Mouse (Mus musculus) brain, embryonic 14.5 days (tissue): ENCODE results near the gene Csnk1d. TPM values are rescaled to one million over a fixed set of nuclear protein-coding genes. Genes with fewer than 3 reads are reported as not detected.

Experiments used
- DNase-seq: peaks from one replicate; pipeline ENCODE4 v3.0.0-alpha.2; 2011; ENCODE audit warnings: low read depth
- CTCF ChIP-seq: fragments of 200-500 bp; IDR thresholded peaks from 2 replicates; pipeline ENCODE4 v1.5.1; 2012; ENCODE audit warnings: inconsistent platforms, mild to moderate bottlenecking, moderate library complexity, borderline replicate concordance; ENCODE audit not compliant: insufficient read depth, insufficient read length; ENCODE audit errors: extremely low read depth
- POLR2A ChIP-seq: fragments of 200-500 bp; IDR thresholded peaks from 2 replicates; pipeline ENCODE4 v1.6.1; 2012; ENCODE audit warnings: mild to moderate bottlenecking, inconsistent platforms, borderline replicate concordance; ENCODE audit not compliant: poor library complexity, insufficient read depth, insufficient read length, severe bottlenecking; ENCODE audit errors: extremely low read depth
- polyA plus RNA-seq: library from polyadenylated mRNA; depleted of rRNA; stranded (reverse); fragments of >200 nt; gene quantifications from 2 replicates; pipeline ENCODE4 v1.2.3, GENCODE M21; 2012

Gene Csnk1d
- polyA plus RNA-seq, 1 experiment, result 202 TPM

DNA sequence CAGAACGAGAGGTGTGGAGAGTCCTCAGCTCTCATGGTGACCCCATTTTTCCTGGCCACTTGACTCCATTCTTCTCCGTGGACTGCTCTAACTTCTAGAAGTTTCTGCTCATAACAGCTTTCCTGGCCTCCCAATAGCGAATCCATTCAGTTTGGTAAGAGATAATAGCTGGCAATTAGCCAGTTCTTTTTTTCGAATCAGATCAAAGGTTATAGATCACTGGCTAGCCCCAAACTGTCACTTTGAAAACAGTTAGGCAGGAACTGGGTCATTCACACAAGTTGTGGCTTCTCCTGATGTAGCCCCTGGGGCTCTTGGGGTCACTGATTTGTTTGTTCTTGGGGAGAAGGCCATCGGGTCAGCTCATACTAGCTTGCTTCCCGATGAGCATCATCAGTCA, 3.6 kb upstream of the Csnk1d start:
- DNase-seq, result no peak
- TF ChIP-seq CTCF (no peak), POLR2A (no peak)

DNA sequence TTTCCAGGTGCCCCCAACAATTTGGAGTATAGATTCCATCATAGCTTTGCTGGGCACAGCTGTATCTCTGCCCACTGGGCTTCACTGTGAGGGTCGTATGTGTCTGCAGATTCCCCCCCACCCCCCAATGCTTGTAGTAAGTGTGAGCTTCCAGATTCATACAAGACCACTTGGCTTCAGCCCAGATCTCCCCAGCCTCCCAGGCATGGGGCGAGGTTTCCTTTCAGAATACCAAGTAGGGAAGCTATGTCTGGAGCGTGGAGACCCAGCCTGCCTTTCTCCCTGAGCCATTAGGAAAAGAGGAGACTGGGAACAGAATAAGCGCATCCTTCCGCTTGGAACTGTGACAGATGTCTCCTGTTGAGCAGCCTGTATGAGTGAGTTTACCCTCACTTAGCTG, 2.5 kb upstream of the Csnk1d start:
- TF ChIP-seq POLR2A, result no peak
- peak; percentile 60 for DNase-seq

DNA sequence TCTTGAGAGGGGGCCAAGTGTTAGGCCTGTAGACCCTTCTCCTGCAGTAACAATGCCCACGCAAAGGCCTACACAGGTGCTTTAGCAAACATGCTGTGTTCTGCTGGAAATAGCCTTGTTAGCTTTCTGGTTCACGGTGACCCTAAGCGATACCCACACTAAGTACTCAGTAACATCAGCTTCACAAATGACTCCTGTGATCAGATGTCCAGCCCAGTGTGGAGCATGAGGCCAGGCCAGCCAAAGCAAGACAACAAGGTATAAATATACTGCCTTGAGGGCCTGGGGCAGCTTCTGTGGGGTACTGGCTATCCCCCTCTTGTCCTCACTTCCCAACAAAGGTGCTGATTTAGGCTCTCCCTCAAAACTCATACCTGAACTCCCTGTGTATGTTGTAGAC, 1.9 kb upstream of the Csnk1d start:
- no peak for DNase-seq
- no peak for TF ChIP-seq CTCF

DNA sequence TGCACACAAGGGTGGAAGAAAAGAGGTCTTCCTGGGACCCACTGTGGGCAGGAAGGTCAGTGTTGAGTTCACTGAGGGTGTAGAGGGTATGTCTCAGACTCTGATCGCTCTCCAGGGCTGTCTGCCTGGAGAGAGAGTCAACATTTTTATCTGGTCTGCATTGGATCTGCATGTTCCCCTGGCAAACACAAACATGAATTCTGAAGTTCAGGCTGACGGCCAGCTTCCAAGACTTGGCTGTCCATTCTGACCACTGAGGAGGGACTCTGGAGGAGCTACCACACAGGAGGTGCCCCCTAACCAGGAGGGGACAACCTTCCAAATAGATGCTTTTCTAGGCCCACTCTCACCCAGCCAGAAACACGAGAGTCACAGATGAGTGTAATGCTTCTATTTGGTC, 661 bp upstream of the Csnk1d start:
- TF ChIP-seq POLR2A (no peak), CTCF (no peak)
- no peak for DNase-seq

DNA sequence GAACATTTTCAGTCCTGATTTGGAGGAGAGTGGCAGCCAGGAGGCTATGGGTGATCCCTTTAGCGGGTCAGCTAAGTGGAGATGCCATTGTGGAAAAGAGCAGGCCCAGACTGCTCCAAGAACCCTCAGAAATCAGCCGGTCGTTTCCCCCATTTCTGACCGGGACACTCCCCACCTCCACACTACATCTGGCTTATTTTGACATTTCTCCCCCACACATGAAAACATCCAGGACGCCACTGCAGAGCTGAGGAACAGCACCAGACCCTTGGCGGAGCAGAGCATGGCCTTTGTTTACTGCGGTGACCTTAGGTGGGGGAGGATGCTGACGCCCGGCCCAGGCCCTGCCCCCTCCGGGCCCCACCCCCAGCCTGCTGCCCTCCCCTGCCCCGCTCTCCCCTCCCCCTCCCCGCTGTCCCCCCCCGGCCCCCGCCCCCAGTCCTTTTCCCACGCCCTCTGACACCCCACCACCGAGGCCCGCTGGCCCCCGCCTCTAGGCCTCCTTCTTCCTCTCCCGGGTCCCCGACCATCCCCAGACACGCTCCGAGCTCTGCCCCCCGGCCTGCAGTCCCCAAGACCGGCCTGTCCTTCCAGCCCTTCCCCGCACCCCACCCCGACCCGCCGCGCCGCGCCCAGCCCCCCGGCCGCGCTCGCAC, 876 bp downstream of the Csnk1d start:
- TF ChIP-seq POLR2A (no peak), CTCF (no peak)
- peak; percentile 42 for DNase-seq

DNA sequence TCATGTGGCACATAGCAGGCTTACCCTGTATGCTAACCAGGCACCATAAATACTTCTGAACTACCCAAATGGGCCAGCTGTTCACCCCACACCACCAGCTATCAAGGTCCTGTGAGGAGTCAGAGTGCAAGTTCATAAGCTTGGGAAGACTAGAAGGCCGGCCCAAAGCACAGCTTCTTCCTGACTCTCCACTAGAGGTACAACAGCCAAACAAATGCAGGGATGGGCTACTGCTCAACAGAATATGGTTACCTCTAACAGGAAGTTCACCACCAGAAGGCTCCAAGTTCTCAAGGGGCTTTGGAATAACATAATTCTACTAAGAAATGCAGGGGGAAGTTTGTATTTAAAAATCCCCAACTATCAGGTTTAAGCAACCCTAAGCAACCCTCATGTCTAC, 1.6 kb downstream of the Csnk1d start:
- peak; percentile 19 for DNase-seq
- TF ChIP-seq POLR2A (no peak), CTCF (no peak)

DNA sequence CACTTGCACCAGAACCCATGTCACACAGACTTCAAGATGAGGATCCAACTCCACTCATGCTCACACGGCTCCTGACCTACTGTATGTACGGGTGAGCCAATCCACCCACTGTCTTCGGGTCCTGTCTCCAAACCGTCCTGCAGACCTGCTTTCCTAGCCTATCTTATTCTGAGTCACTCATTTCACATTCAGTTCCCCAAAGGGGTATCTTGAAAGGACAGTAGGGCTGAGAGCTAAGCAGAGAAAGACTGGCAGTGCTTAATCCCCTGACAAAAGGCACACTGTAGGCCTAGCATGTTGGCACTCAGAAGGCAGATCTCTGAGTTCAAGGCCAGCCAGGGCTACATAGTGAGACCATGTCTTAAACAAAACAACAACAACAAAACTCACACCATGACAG, 2.7 kb downstream of the Csnk1d start:
- TF ChIP-seq CTCF (no peak), POLR2A (no peak)
- no peak for DNase-seq

DNA sequence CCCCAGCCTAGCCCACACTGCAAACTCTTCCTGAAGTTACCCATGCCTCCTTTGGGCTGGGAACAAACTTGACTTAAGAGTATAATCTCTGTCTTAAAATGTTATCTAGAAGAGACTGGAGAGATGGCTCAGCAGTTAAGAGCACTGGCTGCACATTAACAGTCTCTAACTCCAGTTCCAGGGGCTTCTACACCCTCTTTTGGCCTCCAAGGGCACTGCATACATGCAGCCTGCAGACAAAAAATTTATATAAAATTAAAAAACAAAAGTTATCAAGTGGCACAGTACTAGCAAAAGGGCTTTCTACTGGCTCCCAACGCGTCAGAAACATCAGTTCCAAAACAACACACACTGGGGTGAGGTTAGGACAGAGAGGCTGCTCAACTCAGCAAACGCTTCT, 3.5 kb downstream of the Csnk1d start:
- DNase-seq, result no peak
- TF ChIP-seq POLR2A (no peak), CTCF (no peak)

DNA sequence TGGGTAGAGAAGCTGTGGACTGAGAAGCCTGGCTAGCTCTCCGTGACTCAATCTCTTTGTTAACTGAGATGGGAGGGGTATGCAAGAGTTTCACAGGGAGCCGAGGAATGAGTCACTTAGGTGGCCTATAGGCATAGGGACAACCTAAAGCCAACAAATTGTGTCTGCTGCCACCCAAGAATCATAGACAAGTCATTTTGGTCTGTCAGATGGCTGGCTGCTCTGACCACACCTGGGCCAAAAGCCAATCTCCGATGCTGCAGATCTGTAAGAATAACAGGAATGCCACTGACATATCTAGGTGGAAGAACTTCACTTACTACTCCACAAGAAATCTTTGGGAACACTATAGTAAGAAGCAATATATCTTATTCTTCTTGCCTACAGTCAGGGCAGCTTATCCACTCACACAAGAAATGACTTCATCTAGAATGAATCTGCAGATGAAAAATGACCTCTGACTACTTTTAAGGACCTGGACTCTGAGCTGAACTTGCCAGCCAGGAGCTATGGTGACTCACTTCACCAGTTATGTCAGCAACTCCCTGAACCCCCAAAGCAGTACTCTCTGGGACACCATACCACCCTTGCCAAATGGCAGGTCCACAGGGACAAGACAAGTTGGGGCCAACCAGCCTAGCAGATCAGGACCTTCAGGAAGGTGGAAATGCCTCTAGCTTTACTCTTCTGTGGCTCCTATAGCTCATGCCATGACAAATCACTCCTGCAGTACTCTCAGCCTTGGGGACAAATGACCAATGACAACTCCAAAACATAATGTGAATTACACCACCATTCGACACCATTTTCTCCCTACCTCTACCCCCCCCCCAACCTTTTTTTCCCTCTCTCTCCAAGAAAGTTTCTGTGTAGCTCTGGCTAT, 6.4 kb downstream of the Csnk1d start:
- no peak for TF ChIP-seq POLR2A
- TF ChIP-seq CTCF, result no peak
- no peak for DNase-seq

DNA sequence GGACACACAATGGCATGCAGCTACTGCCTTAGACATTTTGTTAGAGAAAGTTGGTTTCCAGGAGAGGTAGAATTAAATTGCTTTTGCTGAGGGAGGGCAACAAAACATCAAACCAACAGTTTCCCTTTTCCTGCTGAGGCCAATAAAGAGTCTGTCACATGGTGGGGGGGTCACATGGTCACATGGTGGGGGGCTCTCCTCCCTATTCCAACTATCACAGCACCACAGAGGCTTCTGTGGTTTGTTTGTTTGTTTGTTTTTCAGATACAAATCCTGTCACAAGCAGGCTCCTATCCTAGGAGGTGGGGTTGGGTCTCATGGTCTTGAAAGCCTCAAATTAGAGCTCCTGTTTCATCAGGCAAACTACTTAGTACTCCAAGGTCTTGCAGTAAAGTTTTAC, 8.7 kb downstream of the Csnk1d start:
- no peak for TF ChIP-seq POLR2A
- no peak for TF ChIP-seq CTCF
- no peak for DNase-seq

DNA sequence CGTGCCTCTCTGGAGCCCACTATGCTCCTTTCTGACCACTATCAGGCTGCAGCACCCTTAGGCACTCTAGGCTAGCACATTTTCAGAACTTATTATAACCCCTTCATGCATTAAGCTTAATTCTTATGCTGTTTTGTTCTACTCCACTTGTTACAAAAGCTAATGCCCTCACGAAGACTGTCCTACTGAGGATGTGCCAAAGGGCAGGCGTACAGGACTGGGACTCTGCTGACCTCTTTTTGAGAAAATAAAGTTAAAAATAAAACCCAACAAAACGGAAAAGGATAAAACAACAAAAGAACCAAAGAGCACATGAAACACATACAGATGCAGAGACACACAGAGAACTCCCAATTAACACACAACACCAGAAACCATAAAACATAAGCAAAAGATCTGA, 9.5 kb downstream of the Csnk1d start:
- no peak for TF ChIP-seq POLR2A
- no peak for TF ChIP-seq CTCF
- no peak for DNase-seq

DNA sequence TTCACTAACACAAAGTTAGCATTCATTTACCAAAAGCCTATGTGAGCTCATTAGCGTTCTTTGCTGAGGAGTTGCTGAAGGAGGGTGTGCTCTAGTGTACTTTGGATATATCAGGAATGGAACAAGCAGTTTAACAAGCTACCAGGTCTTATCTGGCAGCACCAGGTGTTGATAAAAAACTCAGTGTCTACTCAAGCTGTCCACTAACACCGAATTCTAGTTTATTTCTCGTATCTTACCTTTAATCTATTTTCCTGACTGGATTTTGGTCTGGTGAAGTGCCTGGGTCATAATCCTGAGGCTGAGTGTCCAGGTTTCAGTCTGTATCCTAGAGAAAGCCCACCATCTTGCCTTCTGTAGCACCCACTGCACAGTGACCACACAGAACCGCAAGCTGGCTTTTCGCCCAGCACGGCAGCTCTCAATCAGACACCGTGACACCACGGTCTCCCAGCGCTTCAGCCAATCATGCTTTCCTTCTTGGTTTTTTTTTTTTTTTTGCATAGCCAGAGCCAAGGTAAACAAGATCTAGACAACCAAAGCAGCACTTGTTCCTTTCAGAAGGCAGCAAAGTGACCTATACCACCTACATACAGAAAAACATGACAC, 10.6 kb downstream of the Csnk1d start:
- DNase-seq, result no peak
- TF ChIP-seq POLR2A (no peak), CTCF (no peak)

DNA sequence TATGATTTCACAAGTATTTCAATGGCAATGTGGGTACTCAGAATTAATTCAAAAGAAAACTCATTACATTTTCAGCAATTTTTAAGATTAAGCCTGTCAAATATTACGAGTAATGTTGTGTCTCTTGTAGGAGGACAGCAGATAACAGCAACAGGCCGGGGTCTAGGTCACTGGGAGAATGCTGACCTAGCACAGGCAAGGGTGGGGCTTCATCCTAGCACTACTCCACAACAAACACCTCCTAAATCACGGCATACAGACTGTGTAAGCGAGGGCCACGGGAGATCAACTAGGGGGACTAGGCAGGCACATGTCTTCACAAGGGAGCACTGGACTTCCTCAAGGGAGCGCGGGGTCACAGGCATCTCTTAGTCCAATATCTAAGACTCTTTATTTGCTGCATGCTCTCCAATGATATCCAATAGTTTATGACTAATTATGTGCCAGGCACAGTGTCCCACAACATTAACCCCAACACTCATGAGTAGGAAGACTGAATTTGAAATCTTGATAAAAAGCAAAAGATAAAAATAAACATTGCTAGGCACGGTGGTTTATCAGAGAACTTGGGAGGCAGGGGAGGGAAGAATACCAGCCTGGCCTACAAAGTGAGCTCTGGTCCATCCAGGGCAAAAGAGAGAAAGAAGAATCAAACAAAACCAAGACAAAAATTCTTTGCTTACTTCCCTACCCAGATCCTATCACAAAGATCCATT, 11.3 kb downstream of the Csnk1d start:
- DNase-seq, result no peak
- TF ChIP-seq CTCF (no peak), POLR2A (no peak)

DNA sequence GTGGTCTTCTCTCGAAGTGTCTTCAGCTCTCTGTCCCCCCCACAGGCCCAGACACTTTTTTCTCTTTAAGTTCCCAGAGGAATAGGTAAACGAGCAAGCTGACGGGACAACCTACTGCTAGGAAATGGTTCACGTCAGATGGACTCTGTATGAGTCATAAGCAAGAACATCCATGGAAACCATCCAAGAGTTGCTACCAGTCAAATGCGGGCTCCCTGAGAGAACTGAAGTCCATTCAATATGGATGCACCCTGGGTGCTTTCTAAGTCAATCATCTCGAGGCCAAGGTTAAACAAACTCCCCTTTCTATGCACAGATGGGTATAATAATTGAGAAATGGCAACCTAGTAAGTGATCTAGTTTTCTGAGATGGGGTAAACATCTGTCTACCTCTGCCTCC, 17.8 kb downstream of the Csnk1d start:
- TF ChIP-seq CTCF, result no peak
- TF ChIP-seq POLR2A, result no peak
- no peak for DNase-seq

DNA sequence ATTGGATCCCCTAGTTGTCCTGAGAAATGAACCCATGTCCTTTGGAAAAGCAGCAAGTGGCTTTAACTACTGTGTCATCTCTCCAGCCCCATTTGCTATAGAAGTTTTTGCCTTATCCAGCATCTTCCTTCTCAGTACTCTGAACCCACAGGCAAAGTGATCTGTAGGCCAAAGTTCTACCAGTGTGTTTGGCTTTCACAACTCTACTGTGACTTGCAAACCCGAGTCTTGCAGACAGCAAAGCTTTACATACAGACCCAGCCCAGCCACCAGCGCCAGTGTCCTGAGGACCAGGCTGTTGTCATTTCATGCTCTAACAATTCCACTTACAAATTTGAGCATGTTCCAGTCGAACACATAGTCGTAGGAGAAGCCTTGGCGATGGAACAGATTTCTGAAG, 19.9 kb downstream of the Csnk1d start:
- DNase-seq, result no peak
- TF ChIP-seq CTCF (no peak), POLR2A (no peak)
